Mouse (Mus musculus) testis, postnatal 14 days (tissue): ENCODE measurements around the gene Efnb2.

Experiments
- DNase-seq: peaks from one replicate; pipeline ENCODE4 v3.0.0; 2021; ENCODE audit warnings: low spot score

Gene Efnb2

DNA sequence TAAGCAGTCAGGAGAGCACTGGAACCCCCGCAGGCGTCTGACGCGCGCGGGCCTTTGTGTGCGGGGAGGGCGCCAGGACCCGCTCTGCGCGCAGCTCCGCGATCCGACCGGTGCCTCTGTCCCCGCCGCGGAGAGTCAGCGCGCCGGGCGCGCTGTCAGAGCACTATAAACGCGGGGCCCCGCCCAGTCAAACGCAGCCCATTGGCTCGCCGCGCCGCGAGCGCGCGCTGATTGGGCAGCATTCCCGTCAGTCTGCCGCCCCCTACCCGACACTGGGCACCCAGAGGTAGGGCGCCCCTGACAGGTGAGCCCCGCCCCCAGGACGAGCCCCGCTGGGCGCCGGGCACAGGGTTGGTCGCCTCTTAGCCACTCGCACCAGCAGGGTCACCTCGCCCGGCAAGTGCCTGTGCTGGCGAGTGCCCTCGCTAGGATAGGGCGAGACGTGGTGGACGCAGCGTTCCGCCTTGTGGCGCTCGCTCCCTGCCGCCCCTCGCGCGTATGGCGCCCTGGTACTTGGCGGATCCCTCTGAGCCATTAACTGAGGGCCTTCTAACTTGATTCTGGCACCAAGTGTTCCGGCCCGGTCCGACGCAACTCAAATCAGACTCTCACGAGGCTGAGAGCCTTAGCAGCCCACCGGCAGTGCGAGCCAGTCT is at the start of gene Efnb2:
Gene Efnb2, minus strand, starts transcription at position 140 of the 656 bp plus-strand sequence.
- DNase-seq: peak; percentile 94

DNA sequence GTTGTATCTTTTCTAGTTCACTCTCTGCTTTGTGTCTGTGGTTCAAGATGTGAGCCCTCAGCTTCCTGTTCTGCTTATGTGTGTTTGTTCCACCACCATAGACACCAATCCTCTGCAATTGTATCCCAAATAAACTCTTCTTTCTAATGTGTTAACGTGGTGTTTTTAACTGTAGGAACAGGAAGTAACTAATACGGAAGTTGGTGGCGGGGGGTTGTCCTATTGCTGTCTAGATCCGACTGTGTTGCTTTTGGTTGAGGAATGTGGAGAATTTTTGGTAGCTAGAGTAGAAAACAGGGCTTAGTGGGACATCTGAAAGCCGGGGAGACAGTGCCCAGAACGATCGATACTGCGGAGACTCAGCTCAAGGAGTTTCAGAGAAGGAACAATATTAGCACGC is 43.8 kb upstream of the Efnb2 start:
- no peak for DNase-seq

DNA sequence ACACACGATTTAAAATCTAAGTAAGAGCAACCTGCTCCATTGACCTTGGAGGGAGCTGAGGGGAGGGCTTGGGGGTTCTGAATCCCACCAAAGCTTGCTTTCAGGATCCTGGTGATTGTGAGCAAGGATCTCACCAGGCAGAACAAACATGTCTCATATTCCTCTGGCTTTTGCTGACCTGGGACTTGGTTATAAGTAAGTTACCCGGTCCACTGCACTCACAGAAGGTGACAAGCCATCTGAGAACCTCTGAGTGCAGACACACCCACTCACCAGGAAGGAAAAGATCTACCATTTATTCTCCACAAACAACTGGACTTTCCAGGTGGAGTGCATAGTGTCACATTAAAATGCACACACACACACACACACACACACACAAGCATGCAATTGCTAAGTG is 42.6 kb upstream of the Efnb2 start:
- DNase-seq: no peak

DNA sequence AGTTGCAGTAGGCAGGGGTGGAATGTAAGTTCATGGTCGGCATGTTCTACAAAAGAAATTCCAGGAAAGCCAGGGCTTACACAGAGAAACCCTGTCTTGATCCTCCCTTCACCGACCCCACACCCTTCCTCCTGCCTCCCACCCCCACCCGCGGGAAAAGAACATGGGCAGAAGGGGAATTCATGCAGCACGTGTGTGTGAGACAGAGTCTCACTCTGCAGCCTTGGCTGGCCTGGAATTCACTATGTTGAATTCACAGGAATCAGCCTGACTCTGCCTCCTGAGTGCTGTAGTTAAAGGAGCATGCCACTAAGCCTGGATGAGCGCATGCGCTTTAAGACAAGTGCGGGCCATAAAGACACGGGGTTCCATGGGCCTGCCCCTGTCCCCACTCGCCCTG is 39.8 kb upstream of the Efnb2 start:
- no peak for DNase-seq

DNA sequence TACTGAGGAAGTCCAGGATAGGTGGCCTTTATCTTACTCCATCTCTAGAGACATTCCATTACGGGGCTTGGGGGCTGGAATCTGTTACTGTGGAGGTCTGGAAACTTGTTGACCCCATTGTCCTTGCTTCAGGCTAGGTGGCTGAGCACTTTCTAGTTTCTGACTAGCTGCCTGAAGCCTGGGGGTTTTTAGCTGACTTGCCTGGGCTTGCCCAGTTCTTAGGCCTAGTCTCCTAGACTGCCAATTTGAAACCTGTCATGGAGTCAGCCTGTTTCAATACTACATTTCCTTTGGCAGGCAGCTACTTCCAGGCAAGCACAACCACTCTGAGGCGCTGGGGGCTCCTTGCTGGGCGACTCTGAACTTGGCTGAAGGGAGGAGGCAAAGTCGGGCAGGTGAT is 39.2 kb upstream of the Efnb2 start:
- no peak for DNase-seq

DNA sequence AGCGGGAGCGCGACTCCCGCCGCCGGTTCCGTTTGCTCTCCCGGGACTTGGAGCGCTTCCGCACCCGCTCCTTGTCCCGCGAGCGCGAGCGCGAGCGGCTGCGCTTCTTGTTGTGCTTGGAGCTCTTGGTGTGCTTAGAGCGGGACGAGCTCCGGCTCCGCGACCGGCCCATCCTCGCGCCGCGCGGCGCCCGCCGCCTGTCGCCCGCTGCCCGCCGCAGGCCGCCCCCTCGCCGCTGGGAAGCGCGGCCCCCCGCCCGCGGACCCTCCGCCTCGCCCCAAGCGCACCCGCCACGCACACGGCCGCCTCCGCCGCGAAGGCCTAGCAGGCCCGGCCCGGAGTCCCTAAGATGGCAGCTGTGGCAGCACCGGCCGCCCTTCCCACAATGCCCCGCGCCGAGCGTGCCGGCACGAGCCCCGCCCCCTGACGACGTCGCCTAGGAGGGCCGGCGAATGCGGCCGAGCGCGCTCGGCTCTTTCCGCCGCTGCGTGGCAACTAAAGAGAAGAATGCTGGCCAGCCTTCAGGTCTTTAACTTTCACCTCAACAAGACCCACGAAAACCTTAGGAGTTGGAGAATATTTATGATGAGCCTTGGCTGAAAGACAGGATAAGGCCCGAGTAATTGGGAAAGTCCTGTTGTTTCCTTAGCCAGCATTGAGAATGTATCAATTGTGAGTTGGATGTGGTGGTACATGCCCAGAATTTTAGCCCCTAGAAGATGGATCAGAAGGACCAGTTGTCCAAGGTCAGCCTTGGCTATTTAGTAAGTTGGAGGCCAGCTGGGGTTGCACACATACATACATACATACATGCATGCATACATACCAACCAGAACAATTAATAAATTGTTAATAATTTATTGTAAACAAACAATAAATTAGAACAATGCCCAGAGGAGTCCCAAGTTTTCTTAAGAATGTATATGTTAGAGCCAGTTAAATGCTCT is 29.4 kb upstream of the Efnb2 start, which contains the start of gene Arglu1:
Gene Arglu1, minus strand, starts transcription at position 376 of the 947 bp plus-strand sequence.
- peak; percentile 95 for DNase-seq

DNA sequence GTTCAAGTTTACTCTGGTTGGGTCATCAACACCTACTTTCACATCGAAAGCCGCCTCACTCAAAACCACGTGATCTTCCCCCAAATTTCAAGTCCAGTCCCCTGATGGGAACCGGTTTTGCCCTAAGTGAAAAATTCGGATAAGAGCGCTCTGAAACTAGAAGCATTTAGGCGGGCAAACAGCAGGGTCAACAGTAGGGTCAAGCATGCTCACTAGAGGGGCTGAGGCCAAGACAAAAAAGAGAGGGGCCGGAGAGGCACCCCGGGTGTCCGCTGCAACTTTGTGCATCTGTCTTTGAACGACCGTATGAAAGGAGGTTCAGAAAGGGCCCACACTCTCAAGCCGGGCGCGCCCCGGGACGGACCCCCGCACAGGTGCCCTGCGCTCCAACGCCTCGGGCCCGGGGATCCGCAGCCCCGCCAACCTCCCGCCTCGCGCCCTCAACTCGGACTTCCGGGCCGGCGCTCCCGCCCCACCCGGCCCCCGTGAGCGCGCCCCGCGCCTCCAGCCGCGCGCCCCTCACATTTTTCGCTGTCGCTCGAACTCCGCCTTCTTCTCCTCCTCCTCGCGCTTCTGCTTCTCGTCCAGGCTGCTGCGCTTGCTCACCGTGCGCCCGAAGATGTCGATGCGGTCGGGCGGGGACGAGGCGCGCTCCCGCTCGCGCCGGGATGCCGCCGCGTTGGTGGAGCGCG is 28.6 kb upstream of the Efnb2 start:
- peak; percentile 80 for DNase-seq

DNA sequence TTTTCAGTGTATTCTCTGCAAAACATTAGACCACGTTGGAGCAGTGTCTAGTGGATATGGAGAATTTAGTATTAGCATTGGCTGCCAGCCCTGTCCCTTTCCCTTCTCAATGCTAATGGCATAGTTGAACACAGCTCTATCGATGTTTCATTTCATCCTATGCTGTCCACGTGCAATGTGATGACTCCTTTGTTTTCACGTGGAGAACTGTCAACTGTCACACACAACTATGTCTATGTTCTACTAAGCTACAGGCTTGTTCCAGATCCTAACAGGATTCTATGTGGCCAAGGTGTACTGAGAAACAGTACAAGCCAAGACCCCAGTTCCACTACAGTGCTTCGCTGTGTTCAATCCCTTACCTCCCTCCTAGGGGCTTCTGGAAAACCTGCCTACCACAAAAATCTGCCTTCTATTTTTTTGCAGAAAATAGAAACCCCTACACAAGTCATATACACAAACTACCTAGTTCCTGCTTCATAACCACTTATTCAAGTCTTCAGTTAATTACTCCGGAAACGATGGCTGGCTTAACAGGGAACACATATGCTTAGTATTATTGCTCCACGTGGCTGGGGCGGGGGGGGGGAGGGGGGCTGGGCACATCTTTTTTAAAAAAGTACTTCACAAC is 27.9 kb upstream of the Efnb2 start:
- no peak for DNase-seq

DNA sequence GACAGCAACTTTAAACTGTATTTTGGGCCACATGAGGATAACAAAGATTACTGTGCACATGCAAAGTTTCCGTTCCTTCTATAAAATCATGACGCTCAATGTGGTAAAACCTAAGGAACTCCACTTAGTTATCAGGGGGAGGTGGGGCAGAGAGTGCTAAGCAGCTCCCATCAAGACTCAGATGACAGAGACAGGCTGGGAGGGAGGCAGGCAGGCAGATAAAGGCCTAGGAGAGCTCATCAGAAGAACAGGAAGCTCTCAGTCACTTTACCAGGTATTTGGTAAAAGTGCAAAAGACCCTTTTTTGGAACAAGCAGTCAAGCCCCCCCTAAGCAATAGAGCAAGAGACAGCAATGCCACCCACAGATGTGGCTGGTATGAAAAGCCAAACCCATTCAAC is 24.5 kb upstream of the Efnb2 start:
- no peak for DNase-seq

DNA sequence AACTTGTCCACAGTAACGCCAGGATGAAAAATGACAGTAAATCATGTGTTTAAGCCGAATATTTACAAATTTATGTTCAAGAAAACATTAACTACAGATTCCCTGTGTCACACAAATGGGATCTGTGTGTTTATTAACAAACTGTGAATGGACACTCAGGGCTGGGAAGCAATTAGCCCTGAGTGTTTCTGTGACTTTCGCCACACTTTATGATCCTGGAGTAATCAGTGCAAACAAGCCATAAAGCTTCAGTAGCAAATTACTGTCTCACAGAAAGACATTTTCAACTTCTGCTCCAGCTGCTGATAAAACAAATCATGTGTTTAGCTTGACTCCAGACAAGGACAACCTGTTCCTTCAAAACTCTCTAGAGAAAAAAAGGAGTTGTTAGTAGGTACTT is 21.7 kb upstream of the Efnb2 start:
- DNase-seq: no peak

DNA sequence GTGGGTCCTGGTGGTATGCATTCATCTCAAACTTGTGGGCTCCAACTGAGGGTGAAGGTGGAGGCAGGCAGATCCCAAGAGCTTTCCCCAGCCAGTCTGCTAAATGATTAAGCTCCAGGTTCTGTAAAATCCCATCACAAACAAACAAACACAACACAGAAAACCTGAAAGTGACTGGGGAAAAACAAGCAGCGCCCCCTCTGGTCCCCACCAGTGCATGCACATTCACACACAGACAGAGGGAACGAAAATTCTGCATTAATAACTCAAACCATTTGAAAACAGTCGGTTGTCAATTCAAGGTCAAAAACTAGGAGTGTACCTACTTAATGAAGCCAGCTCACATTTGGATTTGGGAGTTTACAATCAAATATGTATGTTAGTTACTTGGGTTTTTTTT is 17.2 kb upstream of the Efnb2 start:
- no peak for DNase-seq

DNA sequence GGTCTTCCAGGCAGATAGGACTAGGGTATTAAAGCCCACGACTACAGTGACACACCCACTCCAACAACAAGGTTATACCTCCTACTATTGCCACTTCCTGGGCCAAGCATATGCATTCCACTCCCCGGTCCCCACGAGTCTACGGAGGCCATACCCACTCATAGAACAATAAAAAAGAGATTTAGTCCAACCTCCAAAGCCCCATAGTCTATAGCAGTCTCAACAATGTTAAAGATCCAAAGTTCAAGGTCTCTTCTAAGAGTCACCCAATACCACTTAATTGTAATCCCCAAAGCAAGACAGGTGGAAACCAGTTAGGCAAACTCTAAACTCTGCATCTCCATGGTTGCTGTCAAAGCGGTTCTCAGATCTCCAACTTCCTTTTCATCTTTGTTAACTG is 13.8 kb upstream of the Efnb2 start:
- DNase-seq: no peak

DNA sequence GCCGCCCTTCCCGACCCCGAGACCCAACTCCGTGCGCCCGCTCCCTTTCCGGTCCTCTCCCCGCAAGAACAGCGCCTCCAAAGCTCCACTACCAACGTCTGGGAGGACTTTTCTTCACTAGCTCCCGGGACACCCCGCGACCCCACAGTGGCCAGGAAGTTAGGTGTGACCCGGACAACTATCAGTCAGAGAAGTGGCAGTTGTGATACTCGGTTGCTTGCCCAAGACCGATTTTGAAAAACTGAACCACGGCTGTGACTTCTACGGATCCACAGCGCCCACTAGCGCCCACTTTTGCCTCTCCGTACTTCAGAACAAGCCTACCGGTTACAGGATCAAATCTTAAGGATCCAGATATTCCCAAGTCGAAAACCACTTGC is 707 bp upstream of the Efnb2 start:
- DNase-seq: peak; percentile 78

DNA sequence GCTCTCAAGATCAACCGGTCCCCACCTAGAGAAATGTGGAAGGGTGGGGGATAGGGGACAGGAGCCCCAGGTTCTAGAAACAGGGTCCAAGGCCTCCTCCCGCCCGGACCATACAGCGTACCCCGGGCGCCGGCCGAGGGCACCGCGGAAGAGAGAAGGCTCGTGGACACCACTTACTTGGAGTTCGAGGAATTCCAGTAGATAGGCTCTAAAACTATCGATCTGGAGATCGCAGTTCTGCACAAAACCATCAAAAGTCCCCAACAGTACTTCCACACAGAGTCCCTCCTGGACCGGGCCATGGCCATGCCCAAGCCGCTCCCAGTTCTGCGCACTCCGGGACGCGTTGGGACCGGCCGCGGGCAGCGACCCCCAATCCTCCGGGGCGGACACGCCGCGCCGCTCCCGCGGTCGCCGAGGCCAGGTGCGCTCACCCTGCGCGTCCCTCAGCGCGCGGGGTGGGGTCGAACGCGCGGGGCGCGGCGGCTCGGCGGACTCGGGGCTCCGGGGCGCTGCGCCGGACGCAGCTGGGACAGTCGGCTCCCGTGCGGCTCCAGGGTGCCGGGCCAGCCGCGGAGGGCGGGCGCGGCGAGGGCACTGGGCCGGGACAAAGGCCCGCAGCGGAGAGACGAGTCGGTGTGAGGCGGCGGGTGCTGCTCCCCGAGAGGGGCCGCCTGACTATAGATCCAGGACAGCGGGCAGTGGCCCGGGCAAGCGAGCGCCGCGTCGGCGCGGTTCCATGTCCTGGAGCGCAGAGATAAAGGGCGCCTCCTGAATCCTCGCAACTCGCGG is 539 bp downstream of the Efnb2 start:
- DNase-seq: no peak

DNA sequence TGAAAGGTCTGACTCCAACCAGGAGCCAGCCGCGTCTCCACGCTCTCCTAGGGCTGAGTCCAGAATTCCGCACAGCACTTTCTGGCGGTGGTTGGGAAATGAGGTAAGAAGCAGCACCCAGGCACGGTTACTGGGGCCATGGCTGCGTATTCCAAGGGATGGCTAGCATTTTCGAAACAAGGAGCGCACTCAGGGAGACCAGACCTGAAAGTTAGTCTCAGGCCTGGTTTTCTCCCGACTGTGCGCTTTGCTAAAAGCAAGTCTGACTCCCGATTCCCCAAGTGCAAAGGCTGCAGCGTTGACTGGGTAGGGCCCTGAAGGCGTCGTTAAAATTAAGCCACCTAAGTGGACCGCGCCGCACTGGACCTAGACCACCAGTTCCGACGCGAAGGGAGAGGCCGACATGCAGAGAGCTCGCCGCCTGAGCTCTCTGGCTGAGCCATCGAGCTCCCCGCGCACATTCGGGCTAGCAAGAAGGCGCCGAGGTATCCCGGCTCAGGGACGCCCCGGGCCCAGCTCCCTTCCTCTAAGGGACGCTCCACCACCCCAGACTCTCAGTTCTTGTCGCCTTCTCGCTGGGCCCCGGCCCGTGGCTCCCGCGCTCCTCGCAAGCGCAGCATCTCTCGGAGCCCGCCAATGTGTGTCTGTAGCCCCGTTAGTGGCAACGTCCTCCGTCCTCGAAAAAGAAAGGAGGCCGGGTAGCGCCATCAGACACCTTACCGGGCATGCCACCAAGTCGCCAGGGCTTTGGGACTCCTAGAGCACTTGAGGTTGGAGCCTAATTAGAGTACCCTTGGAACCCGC is 1.3 kb downstream of the Efnb2 start:
- peak; percentile 15 for DNase-seq

DNA sequence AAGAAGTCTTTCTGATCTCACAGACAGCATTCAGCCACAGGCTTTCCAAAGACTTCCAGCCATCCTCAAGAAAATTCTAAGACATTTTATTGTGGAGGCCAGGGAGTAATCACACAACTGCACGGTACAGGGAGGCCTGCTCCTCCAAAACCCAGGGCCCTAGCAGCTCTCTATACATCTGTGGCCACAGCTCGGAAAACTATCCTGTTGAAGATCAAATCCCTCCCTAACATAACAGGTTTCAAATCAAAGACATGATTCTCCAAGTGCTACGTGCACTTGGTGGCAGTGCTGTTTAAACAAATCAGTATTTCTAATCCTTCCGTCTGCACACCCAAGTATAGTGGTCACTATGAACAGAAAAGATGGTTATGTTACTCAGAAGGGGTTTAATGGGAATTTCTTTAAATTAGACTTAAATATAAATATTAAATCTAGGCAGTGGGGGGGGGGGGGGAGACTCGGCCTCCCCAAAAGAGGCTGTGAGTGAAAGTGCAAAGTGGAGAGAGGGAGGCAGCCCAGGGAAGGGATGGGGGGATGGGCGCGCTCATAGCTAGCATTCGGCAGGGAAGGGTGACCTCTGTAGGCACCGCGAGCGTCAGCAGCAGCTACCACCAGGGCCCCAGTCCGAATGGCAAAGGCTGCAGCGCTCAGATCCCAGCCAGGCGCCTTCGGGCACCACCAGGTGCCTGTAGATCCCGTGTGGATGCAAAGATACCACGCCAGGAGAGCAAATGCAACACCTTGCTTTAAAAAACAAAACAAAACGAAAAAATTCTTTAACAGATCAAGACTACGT is 2.4 kb downstream of the Efnb2 start:
- peak; percentile 69 for DNase-seq

DNA sequence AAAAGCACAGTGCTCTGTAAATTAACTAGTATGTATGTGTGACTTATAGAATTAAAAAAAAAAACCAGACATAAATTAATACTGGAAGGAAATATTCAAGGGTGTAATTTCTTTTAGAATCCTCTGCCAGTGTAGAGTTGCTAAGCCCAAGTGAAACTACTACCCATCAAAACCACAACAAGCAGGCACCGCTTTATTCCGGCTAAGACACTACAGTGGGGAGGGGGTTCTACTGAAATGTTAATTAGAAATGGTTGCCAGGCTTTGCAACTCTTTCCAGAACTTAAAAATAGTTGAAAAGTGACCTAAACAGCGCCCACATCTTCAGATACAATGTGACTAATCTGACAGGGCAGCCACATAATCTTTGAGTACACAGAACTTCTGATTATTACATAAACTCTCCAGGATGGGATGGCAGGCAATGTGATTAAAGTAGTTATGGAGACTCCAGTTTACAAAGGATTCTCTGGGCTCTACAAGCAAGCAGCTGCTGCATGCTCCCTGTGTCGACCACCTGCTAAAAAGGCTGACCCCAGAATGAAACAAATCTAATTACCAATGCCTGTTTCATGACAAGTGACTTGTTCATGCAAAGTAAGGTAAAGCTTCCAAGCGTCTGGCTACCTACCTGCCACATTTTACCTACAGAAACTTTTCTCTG is 3.2 kb downstream of the Efnb2 start:
- no peak for DNase-seq

DNA sequence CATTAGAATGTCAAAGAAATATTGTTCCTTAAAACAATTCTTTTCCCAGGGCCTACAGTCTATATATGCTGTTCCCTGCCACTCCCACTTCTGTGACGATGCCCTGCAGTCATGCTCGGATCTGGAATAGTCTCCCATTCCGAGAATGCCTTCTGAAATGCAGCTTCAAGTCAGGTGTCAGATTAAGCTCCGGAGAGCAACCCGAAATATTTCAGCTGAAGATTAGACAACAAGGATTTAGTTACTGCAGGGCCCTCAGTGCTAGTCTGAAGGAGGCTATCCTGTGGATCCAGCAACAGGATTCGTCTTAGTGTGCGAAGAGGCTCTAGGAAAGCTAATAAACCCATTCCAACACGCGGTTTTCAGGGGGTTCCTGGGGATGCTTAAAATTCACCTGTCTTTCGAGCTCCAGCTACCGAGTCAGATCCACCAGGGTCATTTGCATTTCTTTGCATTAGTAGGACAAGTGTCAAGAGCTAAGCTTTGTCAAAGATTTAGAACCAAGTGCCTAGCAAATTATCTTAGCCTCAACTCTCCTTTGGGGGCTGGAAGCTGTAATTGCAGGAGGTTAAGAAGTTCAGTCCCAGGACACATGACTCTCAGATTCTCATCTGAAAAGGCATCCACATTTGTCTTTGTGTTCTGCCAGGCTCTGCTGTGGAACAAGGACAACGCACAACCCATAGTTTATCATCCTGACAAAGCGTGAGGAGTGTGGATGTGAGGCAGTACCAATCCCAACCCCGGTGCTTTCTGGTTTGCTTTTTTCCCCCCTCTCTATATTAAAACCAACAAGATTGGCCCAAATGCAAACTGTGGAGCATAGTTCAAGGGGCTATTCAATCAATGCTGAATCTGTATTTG is 4.2 kb downstream of the Efnb2 start:
- DNase-seq: no peak
